Mouse (Mus musculus) ES-E14 (cell line): ENCODE results near the gene Frmd5.

Experiments used
- CHD2 ChIP-seq: IDR thresholded peaks from 2 replicates; pipeline ENCODE4 v1.6.1; 2014; ENCODE audit warnings: mild to moderate bottlenecking, low read depth, low read length, inconsistent platforms
- ZC3H11A ChIP-seq: IDR thresholded peaks from 2 replicates; pipeline ENCODE4 v1.6.1; 2012; ENCODE audit warnings: low read depth, mild to moderate bottlenecking, inconsistent platforms, low read length, borderline replicate concordance
- ZNF384 ChIP-seq: IDR thresholded peaks from 2 replicates; pipeline ENCODE4 v1.6.1; 2012; ENCODE audit warnings: low read depth, low read length, inconsistent platforms

DNA sequence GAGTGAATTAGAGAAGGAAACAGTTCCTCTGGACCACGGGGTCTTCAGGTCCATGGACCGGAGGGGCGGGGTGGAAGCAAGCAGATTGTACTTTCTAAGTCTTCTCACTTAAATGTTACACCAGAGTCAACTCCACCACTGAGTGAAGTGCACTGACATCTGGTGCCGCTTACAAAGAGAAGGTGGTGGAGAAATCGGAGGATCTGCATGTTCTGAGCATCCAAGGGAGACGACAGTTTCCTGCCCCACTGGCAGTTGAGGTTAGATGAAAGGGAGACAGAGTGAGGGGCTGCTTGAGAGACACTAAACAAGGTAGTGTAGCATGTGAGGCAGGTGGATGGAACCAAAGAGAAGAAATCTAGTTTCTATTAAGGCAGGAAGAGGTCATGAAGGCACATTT, 137.0 kb downstream of the Frmd5 start:
- no peak for TF ChIP-seq ZNF384
- TF ChIP-seq ZC3H11A = no peak
- no peak for TF ChIP-seq CHD2
